Mouse (Mus musculus) forebrain, embryonic 14.5 days (tissue): ENCODE measurements around the gene 1700025G04Rik. TPM values are rescaled to one million over a fixed set of nuclear protein-coding genes. Genes with fewer than 3 reads are reported as not detected.

Experiments
- ATAC-seq: fragments of 200-750 bp; cut with Nextera tagmentation; 2 replicates; pipeline ENCODE4 v1.8.0; 2017; ENCODE audit warnings: mild to moderate bottlenecking, moderate library complexity
- DNase-seq: peaks from one replicate; pipeline ENCODE4 v3.0.0-alpha.2; 2015; ENCODE audit warnings: low spot score
- H3K27ac ChIP-seq: fragments of 300-500 bp; sonication (generic); 2 replicates; pipeline ENCODE4 v1.5.1; 2014; ENCODE audit warnings: low read depth, mild to moderate bottlenecking, control low read depth, low read length, moderate library complexity
- H3K27me3 ChIP-seq: fragments of 300-500 bp; sonication (generic); replicated peaks from 2 replicates; pipeline ENCODE4 v1.6.1; 2014; ENCODE audit warnings: low read length, control low read depth, mixed read lengths; ENCODE audit not compliant: control insufficient read depth, insufficient read depth
- H3K36me3 ChIP-seq: fragments of 300-500 bp; sonication (generic); 2 replicates; pipeline ENCODE4 v1.6.1; 2014; ENCODE audit warnings: low read length, control low read depth; ENCODE audit not compliant: control insufficient read depth, insufficient read depth
- H3K4me1 ChIP-seq: fragments of 300-500 bp; sonication (generic); 2 replicates; pipeline ENCODE4 v1.6.1; 2014; ENCODE audit warnings: antibody characterized with exemption, low read length, control low read depth; ENCODE audit not compliant: control insufficient read depth, insufficient read depth
- H3K4me2 ChIP-seq: fragments of 300-500 bp; sonication (generic); 2 replicates; pipeline ENCODE4 v1.6.1; 2014; ENCODE audit warnings: mild to moderate bottlenecking, control low read depth, low read length
- H3K4me3 ChIP-seq: fragments of 300-500 bp; sonication (generic); 2 replicates; pipeline ENCODE4 v1.5.1; 2014; ENCODE audit warnings: low read depth, low read length, control low read depth
- H3K9ac ChIP-seq: fragments of 300-500 bp; sonication (generic); 2 replicates; pipeline ENCODE4 v1.6.1; 2014; ENCODE audit warnings: mild to moderate bottlenecking, low read length, control low read depth, moderate library complexity
- H3K9me3 ChIP-seq: fragments of 300-500 bp; sonication (generic); replicated peaks from 2 replicates; pipeline ENCODE4 v1.6.1; 2016; ENCODE audit warnings: low read length, control low read depth, mixed read lengths; ENCODE audit not compliant: control insufficient read depth
- WGBS: fragments of 180-500 bp; shearing (Covaris S2); extraction: QIAGEN DNeasy Blood & Tissue Kit; methylation state at CpG from one replicate; pipeline ENCODE4 v1.1.7; 2014; 5-methylcytosine and 5-hydroxymethylcytosine counted together
- polyA plus RNA-seq: library from polyadenylated mRNA; unstranded; fragments of >200 nt; fragmentation: Nextera tagmentation; extraction: Ambion mirVana; gene quantifications from 2 replicates; pipeline ENCODE4 v1.2.1, GENCODE M21; 2014

The 1700025G04Rik gene
- polyA plus RNA-seq, 1 experiment from 2014 or later: 25.3 TPM

DNA sequence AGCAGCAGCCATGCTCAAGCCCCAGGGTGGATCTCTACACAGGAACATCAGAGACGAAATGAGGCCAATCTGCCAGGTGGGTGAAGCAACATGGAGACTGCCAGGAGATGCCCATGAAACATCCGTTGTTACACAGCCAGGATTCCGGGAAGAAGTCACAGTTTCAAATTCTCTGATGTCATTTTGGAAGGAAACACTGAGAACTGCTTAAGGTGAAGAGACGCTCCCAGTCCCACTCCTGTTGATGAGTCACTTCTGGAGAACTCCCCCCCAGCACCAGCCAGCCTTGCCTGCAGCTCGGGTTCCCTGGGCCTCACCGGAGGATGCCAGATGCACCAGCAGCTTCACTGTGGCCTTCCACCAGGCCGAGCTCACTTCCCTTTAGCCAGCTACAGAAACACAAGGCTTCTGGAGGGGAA, 90.5 kb downstream of the 1700025G04Rik start:
- Histone ChIP-seq H3K4me1 (peaks cover 13% of the 10 kb centered on the region), H3K27me3 (no peaks in the 10 kb centered on the region), H3K4me3 (no peak overlapping the region), H3K9me3 (no peaks in the 10 kb centered on the region), H3K27ac (peak overlapping the region; percentile 33; the same call in 1 of the 2 replicates), H3K4me2 (no peak overlapping the region), H3K36me3 (no peaks in the 10 kb centered on the region), H3K9ac (no peak overlapping the region)
- ATAC-seq (no peak), DNase-seq (no peak)
- WGBS: 75% methylated on average over 7 of the region's 7 CpGs

DNA sequence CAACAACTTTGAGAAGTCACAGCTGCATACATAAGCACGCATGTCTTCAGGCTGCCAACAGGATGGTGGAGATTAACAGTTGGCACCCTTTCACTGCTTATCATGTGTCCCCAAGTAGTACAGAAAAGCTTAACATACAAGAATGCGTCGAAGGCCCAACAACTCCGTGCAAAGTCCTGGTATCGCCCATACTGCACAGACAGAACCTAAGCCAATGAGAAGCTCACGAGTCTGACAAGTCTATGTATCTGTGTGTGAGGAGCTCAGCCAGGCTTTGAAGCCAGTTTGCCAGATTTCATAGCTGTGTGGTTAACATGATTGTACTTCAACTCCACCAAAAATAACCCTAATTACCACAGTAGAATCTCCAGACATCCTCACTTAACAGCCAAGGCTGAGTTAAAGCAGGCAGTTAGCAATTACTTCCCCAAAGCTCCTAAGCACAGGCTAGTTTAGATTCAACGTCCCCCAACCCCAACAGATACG, 91.2 kb downstream of the 1700025G04Rik start:
- no peak overlapping the region for H3K4me2 ChIP-seq
- no peak overlapping the region for H3K27ac ChIP-seq
- H3K4me3 ChIP-seq: no peak overlapping the region
- 69% methylated on average over 8 of the region's 8 CpGs for WGBS
- peaks cover 10% of the 10 kb centered on the region for H3K4me1 ChIP-seq
- DNase-seq: peak; percentile 51
- peak; percentile 22; the same call in 1 of the 2 replicates for ATAC-seq
- H3K9me3 ChIP-seq: no peaks in the 10 kb centered on the region
- no peaks in the 10 kb centered on the region for H3K27me3 ChIP-seq
- H3K9ac ChIP-seq: no peak overlapping the region
- H3K36me3 ChIP-seq: no peaks in the 10 kb centered on the region

DNA sequence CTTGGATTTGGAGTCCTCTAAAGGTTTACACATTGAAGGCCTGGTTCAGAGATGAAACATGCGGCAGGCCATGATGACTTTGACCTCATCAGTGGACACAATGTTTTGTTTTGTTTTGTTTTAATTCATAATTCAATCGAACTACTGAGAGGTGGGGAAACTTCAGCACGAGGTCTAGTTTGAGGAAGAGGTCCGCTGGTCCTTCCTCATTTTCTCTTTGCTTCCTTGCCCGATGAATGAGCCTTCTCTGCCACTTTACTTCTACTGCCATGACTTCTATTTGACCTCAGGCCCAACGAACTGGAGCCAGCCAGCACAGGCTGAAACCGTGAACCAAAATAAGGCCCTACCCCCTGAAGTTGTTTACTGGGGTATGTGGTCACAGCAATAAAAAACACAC, 92.3 kb downstream of the 1700025G04Rik start:
- ATAC-seq: no peak
- Histone ChIP-seq H3K4me1 (peaks cover 6% of the 10 kb centered on the region), H3K9ac (no peak overlapping the region), H3K27ac (no peak overlapping the region), H3K4me3 (no peak overlapping the region), H3K9me3 (no peaks in the 10 kb centered on the region), H3K36me3 (no peaks in the 10 kb centered on the region), H3K27me3 (no peaks in the 10 kb centered on the region), H3K4me2 (no peak overlapping the region)
- WGBS: 91% methylated on average over 7 of the region's 7 CpGs
- no peak for DNase-seq

DNA sequence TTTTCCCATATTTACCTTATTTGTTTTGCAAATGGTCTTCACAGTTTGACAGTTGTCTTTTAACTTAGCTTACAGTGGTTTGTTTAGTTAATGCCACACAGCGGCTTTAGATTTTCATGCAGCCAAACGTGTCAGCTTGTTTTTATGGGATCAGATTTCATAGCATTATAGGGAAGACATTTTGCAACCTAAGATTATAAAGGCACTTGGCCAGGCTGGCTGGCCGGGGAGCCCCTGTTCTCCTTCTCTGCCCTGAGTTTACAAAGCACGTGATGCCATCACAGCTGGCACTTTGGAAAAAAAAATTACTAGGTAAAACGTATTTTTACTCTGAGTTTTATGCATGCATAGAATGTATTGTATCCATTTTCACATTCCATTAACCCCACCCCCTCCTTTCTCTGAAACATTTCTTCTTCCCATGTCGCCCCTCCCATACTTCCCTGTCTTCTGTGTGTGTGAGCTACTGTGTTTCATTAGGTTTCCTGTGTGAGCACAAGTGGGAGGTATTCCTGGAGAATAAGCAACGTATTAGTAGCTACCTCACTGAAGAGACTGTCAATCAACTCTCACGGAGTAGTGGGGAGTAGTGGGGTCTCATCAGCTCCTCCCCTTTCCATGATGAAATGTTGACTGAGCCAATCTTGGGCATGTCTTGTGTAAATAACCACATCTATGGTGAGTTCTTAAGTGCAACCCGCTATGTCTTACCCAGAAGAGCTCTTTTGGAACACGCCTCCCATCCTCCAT, 93.8 kb downstream of the 1700025G04Rik start:
- ATAC-seq (no peak), DNase-seq (no peak)
- Histone ChIP-seq H3K4me3 (no peak overlapping the region), H3K36me3 (no peaks in the 10 kb centered on the region), H3K27ac (no peak overlapping the region), H3K9me3 (no peaks in the 10 kb centered on the region), H3K4me1 (peaks cover 6% of the 10 kb centered on the region), H3K9ac (no peak overlapping the region), H3K27me3 (no peaks in the 10 kb centered on the region), H3K4me2 (no peak overlapping the region)
- 70% methylated on average over 10 of the region's 10 CpGs for WGBS

DNA sequence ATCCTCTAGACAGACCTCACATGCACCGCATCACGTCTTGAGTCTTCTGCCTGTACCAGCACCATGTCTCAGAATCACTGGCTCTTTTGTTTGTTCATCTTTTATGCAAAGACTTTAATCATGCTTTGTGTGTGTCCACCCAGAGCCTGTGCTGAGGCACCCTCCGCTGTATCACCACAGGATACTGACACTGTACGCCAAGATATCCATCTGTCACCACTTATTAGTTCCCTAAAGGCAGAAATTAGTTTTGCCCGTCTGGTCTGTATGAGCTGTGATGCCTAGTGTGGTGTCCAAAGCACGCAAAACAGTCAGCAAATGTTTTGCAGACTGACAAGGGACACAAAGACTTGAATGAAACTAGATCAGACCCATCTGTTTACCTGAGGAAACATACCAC, 95.7 kb downstream of the 1700025G04Rik start:
- no peaks in the 10 kb centered on the region for H3K36me3 ChIP-seq
- peak; percentile 72 for DNase-seq
- peaks cover 4% of the 10 kb centered on the region; the same call in 1 of the 2 replicates for H3K4me1 ChIP-seq
- H3K4me2 ChIP-seq: no peak overlapping the region
- H3K27me3 ChIP-seq: no peaks in the 10 kb centered on the region
- H3K27ac ChIP-seq: peak overlapping the region; percentile 15; the same call in 1 of the 2 replicates
- WGBS: 49% methylated on average over 6 of the region's 6 CpGs
- no peaks in the 10 kb centered on the region for H3K9me3 ChIP-seq
- peak; percentile 81 for ATAC-seq
- H3K4me3 ChIP-seq: no peak overlapping the region
- no peak overlapping the region for H3K9ac ChIP-seq

DNA sequence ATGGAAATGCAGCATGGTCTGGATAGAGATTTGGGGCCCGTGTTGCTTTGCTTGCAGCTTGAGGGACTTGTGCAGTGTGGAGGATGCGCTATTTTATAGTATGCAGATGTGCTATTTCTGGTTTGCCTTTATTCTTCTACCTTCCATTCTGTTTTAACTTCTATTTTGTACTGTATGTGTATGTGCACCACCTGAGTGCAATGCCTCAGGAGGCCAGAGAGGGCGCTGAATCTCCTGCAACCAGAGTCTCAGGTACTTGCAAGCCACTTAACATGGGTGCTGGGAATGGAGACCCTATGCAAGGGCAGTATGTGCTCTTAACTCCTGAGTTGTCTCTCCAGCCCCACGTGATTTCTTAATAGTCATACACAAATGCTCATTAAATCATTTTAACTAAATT, 98.4 kb downstream of the 1700025G04Rik start:
- DNase-seq: no peak
- 94% methylated on average over 4 of the region's 4 CpGs for WGBS
- ATAC-seq: no peak

DNA sequence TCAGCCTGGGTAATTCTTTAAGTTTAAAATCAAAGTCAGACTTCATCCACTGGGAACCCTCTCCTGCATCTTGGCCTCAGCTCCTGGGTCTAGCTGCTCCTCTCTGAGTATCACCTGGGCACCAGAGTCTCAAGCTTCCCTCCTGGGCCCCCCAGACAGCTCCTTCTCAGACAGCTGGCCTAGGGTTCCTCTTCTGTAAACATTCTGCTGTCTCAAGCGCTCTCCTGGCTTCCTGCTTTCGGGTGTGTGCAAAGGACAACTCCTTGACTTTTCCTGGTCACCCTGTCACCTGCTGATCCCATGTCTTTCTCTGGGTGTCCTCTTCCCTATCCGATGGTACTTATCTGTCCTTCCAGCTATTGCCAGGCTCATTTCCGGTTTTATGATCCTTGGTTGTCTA, 99.3 kb downstream of the 1700025G04Rik start:
- ATAC-seq (no peak), DNase-seq (no peak)
- Histone ChIP-seq H3K9ac (no peak overlapping the region), H3K4me3 (no peak overlapping the region), H3K36me3 (no peaks in the 10 kb centered on the region), H3K4me2 (no peak overlapping the region), H3K9me3 (no peaks in the 10 kb centered on the region), H3K27me3 (no peaks in the 10 kb centered on the region), H3K4me1 (peaks cover 6% of the 10 kb centered on the region), H3K27ac (no peak overlapping the region)
- 96% methylated on average over 4 of the region's 4 CpGs for WGBS

More for the DNA sequence above, 98.4 kb downstream of the 1700025G04Rik start:
- H3K4me3 ChIP-seq: no peak overlapping the region
- no peaks in the 10 kb centered on the region for H3K36me3 ChIP-seq
- H3K4me1 ChIP-seq: peaks cover 6% of the 10 kb centered on the region
- no peak overlapping the region for H3K9ac ChIP-seq
- no peak overlapping the region for H3K27ac ChIP-seq
- no peaks in the 10 kb centered on the region for H3K27me3 ChIP-seq
- no peak overlapping the region for H3K4me2 ChIP-seq
- H3K9me3 ChIP-seq: no peaks in the 10 kb centered on the region

DNA sequence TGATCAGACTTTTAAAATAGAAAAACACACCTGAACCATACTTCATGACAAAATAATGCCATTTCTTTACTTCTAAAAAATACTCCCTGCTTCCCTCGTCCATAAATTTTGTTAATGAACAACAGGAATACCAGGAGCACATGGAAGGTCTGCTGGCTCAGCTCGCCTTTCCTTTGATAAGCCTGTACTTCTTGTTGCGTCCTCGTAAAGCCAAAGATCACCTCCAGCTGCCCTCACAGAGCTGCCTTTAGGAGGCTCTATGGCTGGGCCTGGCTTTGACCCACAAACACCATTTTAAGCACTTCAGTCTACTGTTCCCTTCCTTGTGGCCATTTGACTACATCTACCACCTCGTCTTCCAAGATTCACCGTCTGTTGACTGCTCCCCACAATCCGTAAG, 101.2 kb downstream of the 1700025G04Rik start:
- H3K4me3 ChIP-seq: no peak overlapping the region
- H3K27me3 ChIP-seq: no peaks in the 10 kb centered on the region
- DNase-seq (no peak), ATAC-seq (no peak)
- H3K4me1 ChIP-seq: peaks cover 20% of the 10 kb centered on the region
- H3K9me3 ChIP-seq: no peaks in the 10 kb centered on the region
- no peak overlapping the region for H3K4me2 ChIP-seq
- no peak overlapping the region for H3K27ac ChIP-seq
- H3K36me3 ChIP-seq: no peaks in the 10 kb centered on the region
- no peak overlapping the region for H3K9ac ChIP-seq
- 88% methylated on average over 7 of the region's 7 CpGs for WGBS

DNA sequence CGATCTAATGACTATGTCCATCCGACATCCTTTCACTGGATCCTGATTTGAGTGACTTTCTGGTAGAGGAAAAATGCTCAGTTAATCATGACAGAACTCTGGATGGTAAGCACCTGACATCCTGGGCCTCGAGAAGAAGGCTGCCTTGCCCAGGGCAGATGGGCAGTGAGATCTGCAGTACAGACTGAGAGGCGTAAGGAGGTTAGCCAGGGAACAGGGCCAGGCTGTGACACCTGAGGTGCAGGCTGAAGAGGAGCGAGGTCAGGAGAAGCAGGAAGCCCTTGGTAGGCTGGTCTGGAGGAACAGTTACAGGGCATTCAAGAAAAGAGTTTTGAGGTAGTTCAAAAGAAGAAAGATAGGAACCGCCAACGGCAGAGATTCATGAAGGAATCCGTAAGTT, 101.9 kb downstream of the 1700025G04Rik start:
- Histone ChIP-seq H3K4me2 (no peak overlapping the region), H3K9me3 (no peaks in the 10 kb centered on the region), H3K27ac (no peak overlapping the region), H3K4me3 (no peak overlapping the region), H3K36me3 (no peaks in the 10 kb centered on the region), H3K9ac (no peak overlapping the region), H3K27me3 (no peaks in the 10 kb centered on the region), H3K4me1 (peaks cover 26% of the 10 kb centered on the region)
- ATAC-seq (no peak), DNase-seq (no peak)
- 85% methylated on average over 8 of the region's 8 CpGs for WGBS
